Mouse (Mus musculus) bone marrow macrophage, adult 2 months (primary cell): Measurements from ENCODE around the gene Ftsj3. TPM values are rescaled to one million over a fixed set of nuclear protein-coding genes. Genes with fewer than 3 reads are reported as not detected.

Experiments
- H3K27ac ChIP-seq: 2 replicates; pipeline ENCODE4 v1.5.1; 2012; ENCODE audit warnings: low read depth, low read length; ENCODE audit not compliant: insufficient read depth
- H3K4me1 ChIP-seq: 2 replicates; pipeline ENCODE4 v1.6.1; 2012; ENCODE audit warnings: low read length; ENCODE audit not compliant: control insufficient read depth, insufficient read depth
- H3K4me3 ChIP-seq: 2 replicates; pipeline ENCODE4 v1.5.1; 2012; ENCODE audit warnings: mild to moderate bottlenecking, low read length, moderate library complexity; ENCODE audit not compliant: insufficient read depth
- CTCF ChIP-seq: IDR thresholded peaks from 2 replicates; pipeline ENCODE4 v1.5.1; 2012; ENCODE audit warnings: low read depth, mild to moderate bottlenecking, low read length, moderate library complexity
- POLR2A ChIP-seq: IDR thresholded peaks from 2 replicates; pipeline ENCODE4 v1.6.1; 2012; ENCODE audit warnings: mild to moderate bottlenecking, low read depth, low read length, borderline replicate concordance
- polyA plus RNA-seq: library from polyadenylated mRNA; stranded (reverse); fragments of >200 nt; gene quantifications from 2 replicates; pipeline ENCODE4 v1.2.4, GENCODE M21; 2012; ENCODE audit not compliant: missing spikeins, insufficient read depth, insufficient read length

The Ftsj3 gene
- polyA plus RNA-seq = 17.7 and 21.7 TPM in 2 replicates

GRCm38 (mm10) chr11:106255685-106256451 is at the start of gene Ftsj3, which contains the start of gene Psmc5:
Gene Ftsj3 (minus strand): TSS chr11:106256079.
Gene Psmc5 (plus strand): TSS chr11:106256154.
- H3K27ac ChIP-seq = peak within 1 kb of the TSS; percentile 68
- peaks cover 13% of the 10 kb centered on the region for H3K4me1 ChIP-seq
- TF ChIP-seq CTCF = no peak
- no peak for TF ChIP-seq POLR2A
- peak within 1 kb of the TSS; percentile 96 for H3K4me3 ChIP-seq

GRCm38 (mm10) chr11:106305348-106306064 is 49.6 kb upstream of the Ftsj3 start:
- Histone ChIP-seq H3K27ac (peak overlapping the region; percentile 86), H3K4me1 (peaks cover 18% of the 10 kb centered on the region), H3K4me3 (no peak overlapping the region)
- TF ChIP-seq POLR2A (no peak), CTCF (no peak)

GRCm38 (mm10) chr11:106302634-106303033 is 46.8 kb upstream of the Ftsj3 start:
- no peak for TF ChIP-seq POLR2A
- TF ChIP-seq CTCF = peak; percentile 51
- Histone ChIP-seq H3K27ac (no peak overlapping the region), H3K4me3 (no peak overlapping the region), H3K4me1 (peaks cover 18% of the 10 kb centered on the region)

GRCm38 (mm10) chr11:106301765-106302164 is 45.9 kb upstream of the Ftsj3 start, which contains the start of gene Gh:
Gene Gh (minus strand): TSS chr11:106301865.
- Histone ChIP-seq H3K4me3 (no peak within 1 kb of the TSS), H3K27ac (no peak within 1 kb of the TSS), H3K4me1 (peaks cover 18% of the 10 kb centered on the region)
- TF ChIP-seq POLR2A (no peak), CTCF (no peak)

GRCm38 (mm10) chr11:106291861-106292260 is 36.0 kb upstream of the Ftsj3 start:
- H3K27ac ChIP-seq = no peak overlapping the region
- H3K4me3 ChIP-seq = no peak overlapping the region
- TF ChIP-seq POLR2A = no peak
- no peak for TF ChIP-seq CTCF
- H3K4me1 ChIP-seq = peaks cover 3% of the 10 kb centered on the region

GRCm38 (mm10) chr11:106290376-106290775 is 34.5 kb upstream of the Ftsj3 start:
- Histone ChIP-seq H3K4me1 (peaks cover 3% of the 10 kb centered on the region), H3K27ac (no peak overlapping the region), H3K4me3 (no peak overlapping the region)
- TF ChIP-seq CTCF (no peak), POLR2A (no peak)

GRCm38 (mm10) chr11:106289369-106289768 is 33.5 kb upstream of the Ftsj3 start:
- no peak overlapping the region for H3K4me3 ChIP-seq
- H3K4me1 ChIP-seq = peaks cover 5% of the 10 kb centered on the region
- TF ChIP-seq POLR2A = no peak
- no peak for TF ChIP-seq CTCF
- peak overlapping the region; percentile 71; the same call in 1 of the 2 replicates for H3K27ac ChIP-seq

GRCm38 (mm10) chr11:106286987-106287386 is 31.1 kb upstream of the Ftsj3 start:
- no peak overlapping the region for H3K4me3 ChIP-seq
- TF ChIP-seq CTCF (no peak), POLR2A (no peak)
- H3K27ac ChIP-seq = no peak overlapping the region
- peaks cover 21% of the 10 kb centered on the region for H3K4me1 ChIP-seq

GRCm38 (mm10) chr11:106286206-106286605 is 30.3 kb upstream of the Ftsj3 start:
- Histone ChIP-seq H3K4me3 (no peak overlapping the region), H3K4me1 (peaks cover 24% of the 10 kb centered on the region)
- no peak for TF ChIP-seq CTCF
- no peak for TF ChIP-seq POLR2A

GRCm38 (mm10) chr11:106284126-106284525 is 28.2 kb upstream of the Ftsj3 start:
- Histone ChIP-seq H3K4me1 (peaks cover 21% of the 10 kb centered on the region), H3K27ac (no peak overlapping the region), H3K4me3 (no peak overlapping the region)
- TF ChIP-seq CTCF (no peak), POLR2A (no peak)

More at GRCm38 (mm10) chr11:106286206-106286605, 30.3 kb upstream of the Ftsj3 start:
- H3K27ac ChIP-seq = no peak overlapping the region
